Mouse (Mus musculus) kidney, embryonic 14.5 days (tissue): ENCODE measurements at regions not wholly inside any gene's neighbourhood (a gene's known extent, or its start where the extent isn't known, plus 50 kb on each side); places are given as distances from the start of the nearest gene placed in this dataset.

Source experiments
- ATAC-seq: fragments of 200-750 bp; cut with Nextera tagmentation; 2 replicates; pipeline ENCODE4 v1.8.0; 2017; ENCODE audit warnings: moderate number of reproducible peaks, mild to moderate bottlenecking, moderate TSS enrichment, moderate library complexity; ENCODE audit not compliant: low FRiP score, low TSS enrichment
- H3K27ac ChIP-seq: fragments of 300-500 bp; sonication (generic); 2 replicates; pipeline ENCODE4 v1.5.1; 2014; ENCODE audit warnings: low read depth, mild to moderate bottlenecking, low read length, moderate library complexity, mixed read lengths
- H3K27me3 ChIP-seq: fragments of 300-500 bp; sonication (generic); 2 replicates; pipeline ENCODE4 v1.6.1; 2014; ENCODE audit warnings: mild to moderate bottlenecking, low read length; ENCODE audit not compliant: control insufficient read depth, insufficient read depth
- H3K36me3 ChIP-seq: fragments of 300-500 bp; sonication (generic); 2 replicates; pipeline ENCODE4 v1.6.1; 2014; ENCODE audit warnings: low read length, mixed read lengths; ENCODE audit not compliant: control insufficient read depth, insufficient read depth
- H3K4me1 ChIP-seq: fragments of 300-500 bp; sonication (generic); 2 replicates; pipeline ENCODE4 v1.6.1; 2014; ENCODE audit warnings: low read length, mixed read lengths; ENCODE audit not compliant: control insufficient read depth, insufficient read depth
- H3K4me2 ChIP-seq: fragments of 300-500 bp; sonication (generic); replicated peaks from 2 replicates; pipeline ENCODE4 v1.6.1; 2014; ENCODE audit warnings: low read depth, mild to moderate bottlenecking, low read length
- H3K4me3 ChIP-seq: fragments of 300-500 bp; sonication (generic); 2 replicates; pipeline ENCODE4 v1.5.1; 2014; ENCODE audit warnings: mild to moderate bottlenecking, low read length
- H3K9ac ChIP-seq: fragments of 300-500 bp; sonication (generic); 2 replicates; pipeline ENCODE4 v1.6.1; 2014; ENCODE audit warnings: low read depth, mild to moderate bottlenecking, low read length, moderate library complexity
- H3K9me3 ChIP-seq: fragments of 300-500 bp; sonication (generic); 2 replicates; pipeline ENCODE4 v1.6.1; 2016; ENCODE audit warnings: low read length; ENCODE audit not compliant: control insufficient read depth
- WGBS: fragments of 180-500 bp; shearing (Covaris S2); extraction: QIAGEN DNeasy Blood & Tissue Kit; methylation state at CpG from one replicate; pipeline ENCODE4 v1.1.7; 2014; 5-methylcytosine and 5-hydroxymethylcytosine counted together

DNA sequence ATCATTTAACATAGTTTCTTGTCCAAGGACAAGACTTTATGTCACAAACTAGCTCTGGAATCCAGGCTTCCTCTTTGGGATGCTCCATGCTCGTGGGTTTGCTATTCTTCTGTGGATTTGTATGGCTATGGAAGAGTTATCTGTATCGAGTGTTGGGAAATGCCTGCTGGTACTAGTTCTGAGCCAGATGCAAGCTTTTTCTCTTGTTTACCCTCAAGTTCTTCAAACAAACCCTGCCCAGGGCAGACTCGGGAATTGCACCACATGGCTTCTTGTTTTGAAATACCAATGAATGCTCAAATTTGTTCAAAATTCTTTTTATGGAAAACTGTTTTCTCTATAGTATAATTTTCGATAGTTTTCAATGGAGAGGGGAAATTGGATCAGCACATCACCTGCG lies 400.5 kb upstream of the Sall1 start:
- Histone ChIP-seq H3K36me3 (no peaks in the 10 kb centered on the region), H3K4me3 (no peak overlapping the region), H3K9ac (no peak overlapping the region), H3K4me2 (no peak overlapping the region), H3K9me3 (no peaks in the 10 kb centered on the region), H3K27ac (no peak overlapping the region), H3K4me1 (0 out of 2 replicates have a peak, but pooled peaks cover under 1% of the 10 kb centered on the region), H3K27me3 (no peaks in the 10 kb centered on the region)
- no peak for ATAC-seq
- WGBS: 83% methylated on average over 5 of the region's 5 CpGs

DNA sequence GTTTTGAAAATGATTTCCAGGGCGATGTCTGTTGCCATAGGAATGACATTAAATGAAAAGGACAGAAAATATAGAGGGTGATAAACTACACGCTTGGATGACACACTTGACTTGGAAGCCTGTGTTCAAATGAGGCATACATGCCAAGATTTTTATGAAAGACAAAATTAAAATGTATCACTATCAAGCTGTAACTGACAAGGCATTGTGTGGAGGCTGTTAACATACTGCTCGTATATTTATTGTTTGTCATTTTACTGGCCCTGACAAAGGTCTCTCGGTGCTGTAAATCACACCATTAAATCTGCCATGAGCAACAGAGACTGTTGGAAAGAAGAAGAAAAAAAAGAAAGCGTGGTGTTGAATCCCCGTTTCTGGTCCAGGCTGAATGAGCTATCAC lies 395.3 kb upstream of the Sall1 start:
- H3K9me3 ChIP-seq: no peaks in the 10 kb centered on the region
- no peaks in the 10 kb centered on the region for H3K36me3 ChIP-seq
- ATAC-seq: peak; percentile 60; the same call in 1 of the 2 replicates
- no peak overlapping the region for H3K9ac ChIP-seq
- no peaks in the 10 kb centered on the region for H3K27me3 ChIP-seq
- H3K4me2 ChIP-seq: no peak overlapping the region
- 30% methylated on average over 6 of the region's 6 CpGs for WGBS
- H3K4me1 ChIP-seq: peaks cover 12% of the 10 kb centered on the region; the same call in 1 of the 2 replicates
- no peak overlapping the region for H3K4me3 ChIP-seq
- H3K27ac ChIP-seq: no peak overlapping the region

DNA sequence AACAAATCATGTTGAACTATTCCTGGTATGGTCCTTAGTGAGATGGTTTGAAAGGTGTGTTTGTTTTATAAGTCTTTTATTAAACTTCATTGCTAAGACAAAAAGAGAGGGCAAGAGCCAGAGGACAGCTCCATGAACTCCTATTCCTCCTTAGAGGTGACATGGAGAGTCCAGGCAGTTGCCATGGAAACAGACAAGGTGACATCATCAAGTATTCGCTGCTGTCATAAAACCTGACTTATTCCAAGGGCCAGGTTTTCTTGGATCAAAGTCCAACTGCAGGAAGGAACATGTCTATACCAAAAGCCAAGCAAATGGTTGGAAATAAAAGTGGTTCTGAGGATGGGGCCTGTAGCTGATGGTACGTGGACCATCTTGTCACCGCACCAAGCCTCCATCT lies 383.0 kb upstream of the Sall1 start:
- no peak overlapping the region for H3K27ac ChIP-seq
- no peak overlapping the region for H3K4me3 ChIP-seq
- WGBS: 91% methylated on average over 3 of the region's 3 CpGs
- ATAC-seq: no peak
- H3K36me3 ChIP-seq: no peaks in the 10 kb centered on the region
- H3K9me3 ChIP-seq: no peaks in the 10 kb centered on the region
- H3K9ac ChIP-seq: no peak overlapping the region
- no peaks in the 10 kb centered on the region for H3K4me1 ChIP-seq
- no peaks in the 10 kb centered on the region for H3K27me3 ChIP-seq
- H3K4me2 ChIP-seq: no peak overlapping the region

DNA sequence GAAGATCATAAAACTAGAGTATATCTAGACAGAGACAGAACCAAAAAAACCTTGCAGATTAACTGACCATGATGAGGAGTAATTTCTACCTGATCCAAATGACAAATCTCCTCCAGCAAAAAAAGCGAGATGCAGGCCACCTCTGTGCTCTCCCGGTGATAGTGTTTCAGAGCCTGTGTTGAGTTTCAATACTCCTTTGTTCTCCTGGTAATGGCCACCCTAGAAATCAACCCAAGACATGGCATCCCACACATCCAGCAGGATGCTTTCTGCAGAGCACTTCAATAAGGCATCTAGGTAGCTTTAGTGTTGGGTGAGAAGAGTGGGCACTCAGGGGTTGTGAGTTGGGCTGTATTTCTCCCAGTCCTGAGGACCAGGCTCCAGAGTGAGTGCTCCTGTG lies 371.3 kb upstream of the Sall1 start:
- Histone ChIP-seq H3K27me3 (no peaks in the 10 kb centered on the region), H3K4me1 (peaks cover 13% of the 10 kb centered on the region; the same call in 1 of the 2 replicates), H3K4me2 (no peak overlapping the region), H3K9me3 (no peaks in the 10 kb centered on the region), H3K27ac (no peak overlapping the region; the same call in 1 of the 2 replicates), H3K9ac (no peak overlapping the region), H3K4me3 (no peak overlapping the region), H3K36me3 (no peaks in the 10 kb centered on the region)
- 55% methylated on average over 2 of the region's 2 CpGs for whole genome bisulfite sequencing
- ATAC-seq: peak; percentile 62; the same call in 1 of the 2 replicates

DNA sequence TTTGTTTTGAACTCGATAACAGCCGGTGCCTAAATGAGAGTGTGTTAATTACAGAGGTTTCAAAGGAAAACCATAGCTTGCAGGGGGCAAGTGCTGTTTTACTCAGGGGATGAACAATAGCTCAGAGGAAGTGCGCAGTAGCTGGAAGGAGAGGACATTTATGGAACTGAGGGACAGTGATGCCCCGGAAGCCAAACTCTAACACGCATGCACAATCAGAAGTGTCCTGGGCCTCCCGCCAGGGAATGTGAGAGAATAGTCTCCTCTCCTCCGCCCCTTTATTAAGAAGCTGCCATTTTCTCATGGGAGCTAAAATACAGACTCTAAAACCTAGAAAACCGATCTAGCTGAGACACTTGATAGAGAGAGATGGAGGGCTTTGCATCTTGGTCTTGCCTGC lies 368.5 kb upstream of the Sall1 start:
- ATAC-seq: no peak
- 18% methylated on average over 8 of the region's 8 CpGs for WGBS
- H3K4me1 ChIP-seq: peaks cover 13% of the 10 kb centered on the region; the same call in 1 of the 2 replicates
- H3K9ac ChIP-seq: no peak overlapping the region
- H3K36me3 ChIP-seq: no peaks in the 10 kb centered on the region
- H3K4me3 ChIP-seq: no peak overlapping the region
- no peaks in the 10 kb centered on the region for H3K9me3 ChIP-seq
- no peaks in the 10 kb centered on the region for H3K27me3 ChIP-seq
- H3K4me2 ChIP-seq: no peak overlapping the region
- peak overlapping the region; percentile 2; the same call in 1 of the 2 replicates for H3K27ac ChIP-seq

DNA sequence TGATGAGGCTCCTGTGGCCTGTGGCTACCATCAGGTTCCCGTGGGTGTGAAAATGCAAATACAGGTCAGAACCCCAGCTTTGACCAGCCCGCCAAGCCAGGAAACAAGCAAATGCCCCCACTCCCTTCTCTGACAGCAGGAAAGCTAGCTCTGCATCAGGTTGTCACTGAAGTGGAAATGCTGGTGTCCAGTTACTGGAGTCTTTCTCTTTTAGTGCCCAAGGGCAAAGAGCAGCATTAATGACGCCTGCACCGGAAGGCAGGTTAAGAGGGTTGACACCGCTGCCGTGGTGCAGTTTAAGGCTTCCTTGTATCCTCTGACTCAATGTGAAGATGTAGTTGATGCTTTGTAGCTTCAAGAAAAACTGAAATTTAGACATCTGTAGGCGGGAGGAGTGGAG lies 368.1 kb upstream of the Sall1 start:
- WGBS: 4% methylated on average over 7 of the region's 7 CpGs

DNA sequence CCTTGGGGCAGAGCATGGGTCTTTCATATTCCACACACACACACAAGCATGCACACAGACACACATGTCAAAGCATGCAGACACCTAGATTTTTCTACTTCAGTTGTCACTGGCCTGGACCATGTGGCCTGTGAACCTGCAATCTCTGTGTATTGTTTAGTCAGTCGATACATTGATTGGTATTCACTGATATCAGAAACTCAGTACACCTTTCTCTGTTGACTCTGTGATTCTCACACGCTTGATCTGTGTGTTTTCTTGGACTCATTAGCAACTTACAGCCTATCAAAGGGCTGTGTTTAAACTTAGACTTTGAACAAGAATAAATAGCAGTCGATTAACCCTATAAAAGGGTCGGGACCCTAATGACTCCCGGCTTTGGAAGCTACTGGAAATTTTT lies 362.7 kb upstream of the Sall1 start:
- H3K27me3 ChIP-seq: no peaks in the 10 kb centered on the region
- H3K4me1 ChIP-seq: 0 out of 2 replicates have a peak, but pooled peaks cover 3% of the 10 kb centered on the region
- no peak overlapping the region for H3K4me2 ChIP-seq
- H3K27ac ChIP-seq: no peak overlapping the region
- no peaks in the 10 kb centered on the region for H3K36me3 ChIP-seq
- no peak for ATAC-seq
- no peak overlapping the region for H3K9ac ChIP-seq
- no peaks in the 10 kb centered on the region for H3K9me3 ChIP-seq
- no peak overlapping the region for H3K4me3 ChIP-seq
- 92% methylated on average over 5 of the region's 5 CpGs for WGBS

More for the DNA sequence above, 368.1 kb upstream of the Sall1 start:
- H3K4me2 ChIP-seq: no peak overlapping the region
- H3K9ac ChIP-seq: no peak overlapping the region
- H3K4me1 ChIP-seq: peaks cover 13% of the 10 kb centered on the region; the same call in 1 of the 2 replicates
- H3K9me3 ChIP-seq: no peaks in the 10 kb centered on the region
- no peak overlapping the region for H3K4me3 ChIP-seq
- H3K27me3 ChIP-seq: no peaks in the 10 kb centered on the region
- H3K27ac ChIP-seq: no peak overlapping the region
- peak; percentile 92 for ATAC-seq
- H3K36me3 ChIP-seq: no peaks in the 10 kb centered on the region

DNA sequence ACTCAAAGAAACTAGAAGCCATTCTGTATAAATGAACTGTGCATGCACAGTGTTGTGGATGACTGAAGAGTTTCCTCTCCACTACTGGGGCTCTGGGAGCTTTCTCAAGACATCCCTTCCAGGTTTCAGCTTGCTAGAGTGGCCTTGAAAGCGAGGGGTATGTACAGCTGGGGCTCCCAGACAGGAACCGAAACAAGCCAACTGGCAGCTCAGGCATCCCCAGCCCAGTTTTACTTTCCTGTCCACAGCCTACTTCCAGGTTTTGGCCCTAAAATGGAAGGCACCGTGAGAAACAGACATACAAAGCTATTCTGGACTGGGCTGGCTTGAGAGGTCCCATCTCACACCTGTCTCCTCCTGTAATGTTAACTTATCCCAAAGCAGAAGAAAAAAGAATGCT lies 360.3 kb upstream of the Sall1 start:
- Histone ChIP-seq H3K27me3 (no peaks in the 10 kb centered on the region), H3K9me3 (no peaks in the 10 kb centered on the region), H3K4me3 (no peak overlapping the region), H3K4me2 (no peak overlapping the region), H3K27ac (no peak overlapping the region), H3K9ac (no peak overlapping the region), H3K4me1 (no peaks in the 10 kb centered on the region), H3K36me3 (no peaks in the 10 kb centered on the region)
- 90% methylated on average over 3 of the region's 3 CpGs for WGBS
- no peak for ATAC-seq

DNA sequence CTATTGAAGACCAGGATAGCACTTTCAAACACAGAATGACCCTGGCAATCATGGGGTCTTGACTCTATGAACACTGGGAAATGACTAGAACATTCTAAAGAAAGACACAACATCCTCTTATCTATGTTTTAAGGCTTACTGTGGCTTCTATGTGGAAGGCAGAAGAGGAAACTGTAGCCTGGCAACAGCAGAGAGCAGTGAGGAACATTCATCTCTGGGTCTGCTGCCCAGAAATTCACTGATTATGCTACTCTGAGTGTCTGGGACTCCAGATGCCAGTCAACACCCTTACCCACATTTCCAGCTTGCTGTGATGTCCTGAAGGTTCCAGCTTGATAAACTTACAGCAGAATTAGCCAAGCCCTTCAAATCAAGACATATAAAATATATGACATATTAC lies 352.7 kb upstream of the Sall1 start:
- Histone ChIP-seq H3K9ac (no peak overlapping the region), H3K27me3 (no peaks in the 10 kb centered on the region), H3K9me3 (no peaks in the 10 kb centered on the region), H3K36me3 (no peaks in the 10 kb centered on the region), H3K4me1 (no peaks in the 10 kb centered on the region), H3K4me3 (no peak overlapping the region), H3K4me2 (no peak overlapping the region), H3K27ac (no peak overlapping the region)
- no peak for ATAC-seq
